Mouse (Mus musculus) kidney, adult 11 months (tissue): ENCODE data around the gene Lrrc75a.
A peak's percentile ranks its signal among the peaks of the same experiment; 100 is the strongest.

Experiments
- DNase-seq: peaks from one replicate; pipeline ENCODE4 v3.0.0; 2022

Gene Lrrc75a

GRCm38 (mm10) chr11:62644602-62645336, 3.6 kb downstream of the Lrrc75a start:
- DNase-seq, result no peak

- no peak for DNase-seq
These were observed 4.5 kb downstream of the Lrrc75a start for GRCm38 (mm10) chr11:62643681-62644363.

GRCm38 (mm10) chr11:62643011-62643631, 5.2 kb downstream of the Lrrc75a start:
- DNase-seq, result peak; percentile 89

GRCm38 (mm10) chr11:62642023-62642844, 6.1 kb downstream of the Lrrc75a start:
- no peak for DNase-seq

GRCm38 (mm10) chr11:62640378-62640777, 7.9 kb downstream of the Lrrc75a start:
- no peak for DNase-seq

GRCm38 (mm10) chr11:62638402-62638801, 9.9 kb downstream of the Lrrc75a start:
- no peak for DNase-seq

- no peak for DNase-seq
These were observed 10.5 kb downstream of the Lrrc75a start for GRCm38 (mm10) chr11:62637806-62638205.

GRCm38 (mm10) chr11:62637401-62637800, 10.9 kb downstream of the Lrrc75a start:
- DNase-seq, result no peak

GRCm38 (mm10) chr11:62636840-62637221, 11.5 kb downstream of the Lrrc75a start:
- peak; percentile 26 for DNase-seq

GRCm38 (mm10) chr11:62636105-62636839, 12.1 kb downstream of the Lrrc75a start:
- peak; percentile 12 for DNase-seq

- peak; percentile 14 for DNase-seq
These were observed 12.9 kb downstream of the Lrrc75a start for GRCm38 (mm10) chr11:62635406-62635805.

GRCm38 (mm10) chr11:62631138-62631537, 17.2 kb downstream of the Lrrc75a start:
- DNase-seq, result no peak

GRCm38 (mm10) chr11:62630225-62630821, 18.0 kb downstream of the Lrrc75a start:
- no peak for DNase-seq

GRCm38 (mm10) chr11:62629352-62630224, 18.7 kb downstream of the Lrrc75a start:
- DNase-seq, result no peak

GRCm38 (mm10) chr11:62624341-62625291, 23.7 kb downstream of the Lrrc75a start:
- DNase-seq, result no peak

- DNase-seq, result no peak
These were observed 25.5 kb downstream of the Lrrc75a start for GRCm38 (mm10) chr11:62622850-62623249.

GRCm38 (mm10) chr11:62621586-62622283, 26.6 kb downstream of the Lrrc75a start:
- DNase-seq, result no peak

- DNase-seq, result no peak
These were observed 27.2 kb downstream of the Lrrc75a start for GRCm38 (mm10) chr11:62621079-62621478.

GRCm38 (mm10) chr11:62615456-62615855, 32.9 kb downstream of the Lrrc75a start:
- no peak for DNase-seq
